Mouse (Mus musculus) midbrain, postnatal 0 days (tissue): ENCODE measurements around the gene Amy1. TPM values are rescaled to one million over a fixed set of nuclear protein-coding genes. Genes with fewer than 3 reads are reported as not detected.
A peak's percentile ranks its signal among the peaks of the same experiment; 100 is the strongest.
"Not testable (repeated sequence)": the region's sequence is repeated elsewhere in the genome, so short reads cannot be mapped to it uniquely, and the experiment has no call there.

ENCODE experiments used
- ATAC-seq: fragments of 200-750 bp; cut with Nextera tagmentation; 2 replicates; pipeline ENCODE4 v1.8.0; 2017; ENCODE audit warnings: moderate number of reproducible peaks, mild to moderate bottlenecking, moderate TSS enrichment, moderate library complexity; ENCODE audit not compliant: low FRiP score
- DNase-seq: peaks from one replicate; pipeline ENCODE4 v3.0.0-alpha.2; 2015; ENCODE audit warnings: low spot score
- H3K27ac ChIP-seq: fragments of 300-500 bp; sonication (generic); 2 replicates; pipeline ENCODE4 v1.5.1; 2014; ENCODE audit warnings: low read depth, mild to moderate bottlenecking, low read length, mixed read lengths
- H3K27me3 ChIP-seq: fragments of 300-500 bp; sonication (generic); 2 replicates; pipeline ENCODE4 v1.6.1; 2014; ENCODE audit warnings: low read length, control low read depth, mixed read lengths; ENCODE audit not compliant: insufficient read depth
- H3K36me3 ChIP-seq: fragments of 300-500 bp; sonication (generic); 2 replicates; pipeline ENCODE4 v1.6.1; 2014; ENCODE audit warnings: low read length, control low read depth, mixed read lengths; ENCODE audit not compliant: insufficient read depth
- H3K4me1 ChIP-seq: fragments of 300-500 bp; sonication (generic); 2 replicates; pipeline ENCODE4 v1.6.1; 2014; ENCODE audit warnings: mild to moderate bottlenecking, control low read depth, antibody characterized with exemption, low read length, mixed read lengths; ENCODE audit not compliant: insufficient read depth
- H3K4me2 ChIP-seq: fragments of 300-500 bp; sonication (generic); 2 replicates; pipeline ENCODE4 v1.6.1; 2014; ENCODE audit warnings: low read depth, mild to moderate bottlenecking, low read length, mixed read lengths; ENCODE audit not compliant: poor library complexity, severe bottlenecking
- H3K4me3 ChIP-seq: fragments of 300-500 bp; sonication (generic); 2 replicates; pipeline ENCODE4 v1.5.1; 2014; ENCODE audit warnings: low read depth, mild to moderate bottlenecking, low read length, moderate library complexity
- H3K9ac ChIP-seq: fragments of 300-500 bp; sonication (generic); replicated peaks from 2 replicates; pipeline ENCODE4 v1.6.1; 2014; ENCODE audit warnings: mild to moderate bottlenecking, low read length, moderate library complexity, mixed read lengths; ENCODE audit not compliant: poor library complexity, severe bottlenecking
- H3K9me3 ChIP-seq: fragments of 300-500 bp; sonication (generic); 2 replicates; pipeline ENCODE4 v1.6.1; 2016; ENCODE audit warnings: low read length, control low read depth
- CTCF ChIP-seq: IDR thresholded peaks from 2 replicates; pipeline ENCODE4 v1.5.1; 2016; ENCODE audit warnings: antibody characterized with exemption, mild to moderate bottlenecking
- WGBS: fragments of 180-500 bp; shearing (Covaris S2); extraction: QIAGEN DNeasy Blood & Tissue Kit; methylation state at CpG from one replicate; pipeline ENCODE4 v1.1.7; 2014; 5-methylcytosine and 5-hydroxymethylcytosine counted together
- polyA plus RNA-seq: library from polyadenylated mRNA; unstranded; fragments of >200 nt; fragmentation: Nextera tagmentation; extraction: Ambion mirVana; gene quantifications from 2 replicates; pipeline ENCODE4 v1.2.1, GENCODE M21; 2015
- total RNA-seq: library from RNA; depleted of rRNA; stranded (reverse); fragments of >200 nt; gene quantifications from 2 replicates; pipeline ENCODE4 v1.2.3, GENCODE M21; 2014; rRNA removed

Amy1 gene
- total RNA-seq (35.1 and 43.2 TPM in 2 replicates), polyA plus RNA-seq (32.9 and 36.1 TPM in 2 replicates)

DNA sequence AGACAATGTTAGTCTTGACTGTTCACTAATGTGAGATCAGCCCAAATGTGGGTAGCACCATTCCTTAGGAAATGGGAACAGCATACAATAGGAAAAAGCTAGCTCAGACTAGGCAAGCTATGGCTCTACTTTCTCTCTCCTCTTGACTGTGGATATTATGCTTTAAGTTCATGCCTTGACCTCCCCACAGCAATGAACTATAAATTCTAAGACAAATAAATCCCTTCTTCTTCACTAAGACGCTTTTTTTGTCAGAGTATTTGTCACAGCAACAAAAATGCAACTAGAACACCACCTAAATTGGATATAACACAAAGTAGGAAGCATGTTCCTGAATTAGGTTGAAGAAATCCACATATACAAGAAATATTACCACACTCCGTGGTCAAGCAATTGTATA lies at the start of gene Amy1:
Gene Amy1 (minus strand): TSS at position 101 of the 400 bp plus-strand sequence.
- WGBS, result 95% methylated on average over 2 of the region's 2 CpGs
- no peaks in the 10 kb centered on the region for H3K9me3 ChIP-seq
- no peaks in the 10 kb centered on the region for H3K4me1 ChIP-seq
- DNase-seq, result no peak
- no peak for ATAC-seq
- H3K4me2 ChIP-seq, result no peak within 1 kb of the TSS
- H3K27me3 ChIP-seq, result no peaks in the 10 kb centered on the region
- no peak within 1 kb of the TSS for H3K27ac ChIP-seq
- no peak within 1 kb of the TSS for H3K4me3 ChIP-seq
- no peak within 1 kb of the TSS for H3K9ac ChIP-seq
- no peak for TF ChIP-seq CTCF
- peaks cover 9% of the 10 kb centered on the region for H3K36me3 ChIP-seq

DNA sequence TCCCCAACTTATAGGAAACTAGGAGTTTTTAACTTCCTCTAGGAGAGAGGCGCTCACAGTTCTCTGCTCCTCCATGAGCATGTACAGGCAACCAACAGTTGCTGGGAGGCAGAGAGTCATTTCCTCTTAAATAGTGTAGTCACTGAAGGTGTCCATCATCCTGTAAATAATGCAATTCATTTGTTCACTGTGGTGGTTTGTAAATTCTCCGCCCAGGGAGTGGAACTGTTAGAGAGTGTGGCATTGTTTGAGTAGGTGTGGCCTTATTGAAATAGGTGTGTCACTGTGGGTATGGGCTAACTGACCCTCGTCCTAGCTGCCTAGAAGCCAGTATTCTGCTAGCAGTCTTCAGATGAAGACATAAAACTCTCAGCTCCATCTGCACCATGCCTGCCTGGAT lies 47.8 kb upstream of the Amy1 start:
- Histone ChIP-seq H3K4me1 (no peaks in the 10 kb centered on the region), H3K4me3 (no peak overlapping the region), H3K4me2 (no peak overlapping the region), H3K27ac (no peak overlapping the region), H3K9ac (no peak overlapping the region), H3K9me3 (no peaks in the 10 kb centered on the region), H3K36me3 (no peaks in the 10 kb centered on the region), H3K27me3 (no peaks in the 10 kb centered on the region)
- 86% methylated on average over 3 of the region's 3 CpGs for WGBS
- DNase-seq (no peak), ATAC-seq (no peak)
- TF ChIP-seq CTCF, result no peak

DNA sequence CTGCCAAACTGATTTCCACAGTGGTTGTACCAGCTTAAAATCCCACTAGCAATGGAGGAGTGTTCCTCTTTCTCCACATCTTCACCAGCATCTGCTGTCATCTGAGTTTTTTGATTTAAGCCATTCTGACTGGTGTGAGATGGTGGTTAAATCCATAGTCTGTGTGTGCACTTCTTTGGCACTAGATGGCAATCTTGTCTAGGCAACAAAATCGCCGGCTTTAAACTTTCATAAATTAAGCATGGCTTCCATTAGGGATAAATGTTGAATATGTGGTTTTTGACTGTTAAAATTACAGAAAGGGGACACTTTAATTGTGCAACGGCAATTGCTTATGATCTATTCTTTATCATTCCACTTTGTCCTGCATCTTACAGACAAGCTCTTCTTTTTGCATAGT lies 44.9 kb upstream of the Amy1 start:
- not testable (repeated sequence) for H3K9ac ChIP-seq, H3K27ac ChIP-seq, H3K4me1 ChIP-seq, H3K4me3 ChIP-seq, H3K4me2 ChIP-seq, H3K36me3 ChIP-seq, H3K9me3 ChIP-seq, H3K27me3 ChIP-seq
- peak; percentile 86 for TF ChIP-seq CTCF
- ATAC-seq (peak; percentile 72; the same call in 1 of the 2 replicates), DNase-seq (peak; percentile 71)
- 42% methylated on average over 3 of the region's 3 CpGs for WGBS

DNA sequence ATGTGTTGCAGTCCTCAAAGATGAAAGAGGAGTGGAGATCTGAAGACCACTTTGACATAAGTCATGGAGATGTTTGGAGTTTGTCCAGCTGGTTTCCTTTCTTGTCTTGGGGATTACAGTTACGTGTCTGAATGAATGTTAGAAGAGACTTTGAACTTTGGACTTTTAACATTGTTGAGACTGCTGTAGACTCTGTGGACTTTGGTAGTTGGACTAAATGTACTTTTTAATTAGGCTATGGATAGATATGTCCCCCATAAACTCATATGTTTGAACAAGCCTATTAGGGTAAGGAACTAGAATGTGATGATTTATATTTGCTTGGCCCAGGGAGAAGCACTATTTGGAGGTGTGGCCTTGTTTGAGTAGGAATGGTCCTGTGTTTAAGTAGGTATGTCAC lies 33.0 kb upstream of the Amy1 start:
- no peak overlapping the region for H3K27ac ChIP-seq
- H3K4me1 ChIP-seq, result no peaks in the 10 kb centered on the region
- H3K36me3 ChIP-seq, result no peaks in the 10 kb centered on the region
- no peak overlapping the region for H3K4me3 ChIP-seq
- no peak overlapping the region for H3K9ac ChIP-seq
- no peaks in the 10 kb centered on the region for H3K9me3 ChIP-seq
- ATAC-seq (no peak), DNase-seq (no peak)
- no peak for TF ChIP-seq CTCF
- WGBS, result 82% methylated on average over 1 of the region's 1 CpGs
- H3K4me2 ChIP-seq, result no peak overlapping the region
- no peaks in the 10 kb centered on the region for H3K27me3 ChIP-seq

DNA sequence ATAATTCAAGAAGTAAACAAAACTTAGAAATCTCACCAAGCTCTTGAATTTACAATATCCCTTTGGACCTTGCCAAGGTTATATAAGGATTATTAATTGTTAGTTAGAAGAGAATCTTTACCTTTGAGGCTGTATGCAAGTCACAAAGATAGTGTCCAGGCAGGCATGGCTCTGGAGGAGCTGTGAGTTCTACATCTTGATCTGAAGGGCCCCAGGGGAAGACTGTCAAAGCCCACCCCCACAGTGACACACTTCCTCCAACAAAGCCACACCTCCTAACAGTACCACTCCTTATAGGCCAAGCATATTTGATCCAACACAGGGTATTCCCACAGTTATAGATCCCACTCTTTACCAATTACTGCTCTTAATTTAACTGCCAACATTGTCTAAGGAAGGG lies 27.7 kb upstream of the Amy1 start:
- Histone ChIP-seq H3K4me3 (no peak overlapping the region), H3K9me3 (no peaks in the 10 kb centered on the region), H3K4me1 (no peaks in the 10 kb centered on the region), H3K27me3 (no peaks in the 10 kb centered on the region), H3K27ac (no peak overlapping the region), H3K36me3 (no peaks in the 10 kb centered on the region), H3K4me2 (no peak overlapping the region), H3K9ac (no peak overlapping the region)
- ATAC-seq, result no peak
- TF ChIP-seq CTCF, result no peak
- no peak for DNase-seq

DNA sequence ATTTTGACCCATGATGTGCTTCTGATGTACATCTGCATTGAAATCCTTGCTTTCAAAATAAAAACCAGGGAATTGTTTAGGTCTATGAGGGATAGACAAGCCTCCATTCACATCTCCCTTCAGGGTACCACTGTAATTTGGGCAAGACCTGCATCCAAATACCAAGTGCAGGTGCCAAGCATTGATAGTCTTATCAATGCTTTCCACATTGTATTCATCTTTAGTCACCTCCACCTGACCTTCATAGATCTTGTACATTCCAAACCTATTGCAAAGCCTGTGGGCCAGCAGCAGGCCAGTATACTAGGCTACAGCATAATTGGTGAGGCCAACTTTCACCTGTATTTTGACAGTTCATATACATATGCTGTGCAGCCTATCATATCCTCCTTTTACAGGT lies 25.1 kb upstream of the Amy1 start:
- Histone ChIP-seq H3K27ac (no peak overlapping the region), H3K4me1 (no peaks in the 10 kb centered on the region), H3K9ac (no peak overlapping the region), H3K27me3 (no peaks in the 10 kb centered on the region), H3K4me3 (no peak overlapping the region), H3K9me3 (no peaks in the 10 kb centered on the region), H3K4me2 (no peak overlapping the region), H3K36me3 (peaks cover 2% of the 10 kb centered on the region; the same call in 1 of the 2 replicates)
- ATAC-seq (no peak), DNase-seq (no peak)
- no peak for TF ChIP-seq CTCF
